Mouse (Mus musculus) thymus, adult 2 months (tissue): ENCODE measurements at regions not wholly inside any gene's neighbourhood (a gene's known extent, or its start where the extent isn't known, plus 50 kb on each side); places are given as distances from the start of the nearest gene placed in this dataset.

Experiments
- CTCF ChIP-seq: fragments of 200-500 bp; IDR thresholded peaks from 2 replicates; pipeline ENCODE4 v1.5.1; 2012; ENCODE audit warnings: mild to moderate bottlenecking, control low read depth, low read length, moderate library complexity, borderline replicate concordance; ENCODE audit not compliant: control insufficient read depth, poor library complexity, insufficient read depth; ENCODE audit errors: extremely low read depth
- POLR2A ChIP-seq: fragments of 200-500 bp; IDR thresholded peaks from 2 replicates; pipeline ENCODE4 v1.6.1; 2012; ENCODE audit warnings: mild to moderate bottlenecking, low read length, control low read depth, moderate library complexity; ENCODE audit not compliant: control insufficient read depth, poor library complexity, insufficient read depth; ENCODE audit errors: extremely low read depth

DNA sequence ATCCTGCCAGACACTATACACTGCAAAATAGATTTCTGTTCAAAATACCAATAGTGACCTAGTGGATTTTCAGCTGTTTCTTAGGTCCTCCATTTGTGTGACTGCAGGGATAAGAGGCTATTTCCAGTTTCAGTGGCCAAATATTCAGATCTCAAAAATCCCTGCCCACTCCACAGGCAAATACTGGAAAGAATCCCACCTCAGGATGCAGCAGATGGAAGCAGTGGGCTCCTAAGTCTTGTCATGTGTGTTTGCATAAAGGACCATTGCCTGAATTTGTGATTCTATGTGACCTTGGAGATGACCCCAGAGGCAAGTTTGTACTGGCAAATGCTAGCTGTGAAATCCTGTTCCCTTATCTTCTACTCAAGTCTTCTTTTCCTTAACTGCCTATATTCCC, 175.2 kb upstream of the Thrb start:
- TF ChIP-seq CTCF (no peak), POLR2A (no peak)
